Mouse (Mus musculus): ENCODE measurements around the gene Defb23.
"Not testable (repeated sequence)": the region's sequence is repeated elsewhere in the genome, so short reads cannot be mapped to it uniquely, and the experiment has no call there.

The Defb23 gene

DNA sequence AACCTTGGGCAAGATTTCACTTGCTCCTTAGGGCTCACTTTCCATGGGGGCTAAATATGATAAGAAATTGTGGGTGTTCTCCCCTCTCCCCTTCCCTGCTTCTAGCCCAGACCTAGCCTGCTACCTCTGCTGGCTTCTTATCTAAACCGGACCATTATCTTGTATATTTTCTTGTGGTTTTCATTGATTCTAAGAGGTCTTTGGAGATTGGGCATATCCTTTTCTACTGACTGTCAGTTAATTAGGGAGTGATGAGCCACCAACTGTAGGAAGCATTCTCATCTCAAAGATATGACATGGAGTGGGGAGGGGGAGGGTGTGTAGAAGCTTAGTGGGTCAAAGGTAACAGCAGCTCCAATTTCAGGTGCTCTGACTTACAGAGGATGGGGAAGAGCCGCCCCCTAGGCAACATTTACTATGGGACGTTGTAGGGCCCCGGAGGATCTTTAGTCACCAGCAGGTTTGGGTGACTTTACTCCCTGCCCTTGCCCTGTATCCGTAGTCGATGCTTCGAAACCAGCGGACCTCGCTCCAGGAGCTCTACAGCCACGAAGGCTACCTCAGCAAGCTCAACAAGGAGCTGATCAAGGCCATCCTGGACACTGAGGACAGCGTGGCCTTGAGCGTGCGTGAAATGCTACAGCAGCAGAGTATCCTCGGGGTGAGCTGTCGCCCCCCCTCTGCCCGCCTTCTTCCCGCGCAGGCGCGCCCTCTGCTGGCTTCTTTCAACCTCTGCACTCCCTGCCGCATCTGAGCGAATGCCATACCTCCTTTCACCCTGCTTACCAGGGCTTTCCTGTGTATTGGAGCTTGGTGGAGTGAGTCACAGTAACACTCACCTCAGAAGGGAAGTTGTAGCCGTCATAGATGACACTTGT is 27.2 kb downstream of the Defb23 start:
- DNase-seq (ENCODE audit: low spot score): peak; percentile 51

DNA sequence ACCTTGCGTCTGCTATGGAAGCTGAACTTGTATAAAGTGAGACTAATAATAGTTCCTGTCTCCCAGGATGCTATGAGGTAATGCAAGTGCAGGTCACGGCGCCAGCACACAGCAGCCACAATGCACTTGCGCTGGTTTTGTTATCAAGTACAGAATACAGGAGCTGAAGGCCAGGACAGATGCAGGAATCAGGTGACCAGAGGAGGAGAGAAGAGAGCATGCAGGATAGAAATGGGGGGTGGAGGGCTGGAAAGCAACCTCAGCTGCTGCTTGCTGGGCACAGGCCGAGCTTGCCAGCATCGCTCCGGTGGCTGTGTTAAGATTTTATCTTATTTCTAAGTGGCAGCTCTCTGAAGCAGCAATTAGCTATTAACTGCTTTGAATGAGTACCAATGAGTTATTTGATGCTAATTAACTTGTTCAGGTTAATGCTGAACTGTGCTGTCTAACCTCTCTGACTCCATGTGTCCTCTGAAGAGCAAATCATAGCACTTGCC is 28.0 kb downstream of the Defb23 start:
- DNase-seq (ENCODE audit: low spot score): no peak

DNA sequence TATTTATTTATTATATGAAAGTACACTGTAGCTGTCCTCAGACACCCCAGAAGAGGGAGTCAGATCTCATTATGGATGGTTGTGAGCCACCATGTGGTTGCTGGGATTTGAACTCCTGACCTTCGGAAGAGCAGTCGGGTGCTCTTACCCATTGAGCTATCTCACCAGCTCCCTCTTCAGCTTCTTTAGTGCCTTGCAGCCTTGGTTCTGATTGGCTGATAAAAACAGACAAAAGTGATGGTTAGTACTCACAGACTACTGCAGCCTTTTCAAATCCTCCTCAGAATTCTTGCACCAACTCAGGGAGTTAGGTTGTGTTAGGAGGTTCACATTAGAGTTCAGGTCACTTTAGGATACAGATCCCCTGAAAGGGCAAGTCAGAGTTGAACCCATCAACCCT is 35.9 kb downstream of the Defb23 start:
- not testable (repeated sequence) for DNase-seq (ENCODE audit: low spot score)

- DNase-seq (ENCODE audit: low spot score): no peak
Observed at GRCm38 (mm10) chr2:152427493-152427892, 36.9 kb downstream of the Defb23 start.

DNA sequence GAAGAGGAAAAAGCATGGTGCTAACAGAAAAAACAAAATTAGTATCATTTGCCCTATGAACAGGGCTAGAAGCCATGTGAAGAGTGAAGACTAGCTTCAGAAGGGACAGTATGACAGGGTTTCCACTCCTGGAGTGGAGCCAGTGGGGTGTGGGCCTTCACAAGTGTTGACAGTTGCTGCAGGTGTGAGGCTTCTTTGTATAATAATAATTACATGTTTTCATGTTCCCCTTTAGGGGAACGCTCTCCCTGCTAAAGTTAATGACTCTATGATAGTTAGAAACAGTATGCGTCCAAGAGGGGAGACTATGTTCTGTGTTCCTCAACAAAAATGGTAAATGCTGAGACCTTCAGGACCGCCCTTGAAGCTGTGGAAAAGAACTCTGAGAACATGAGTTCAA is 48.6 kb downstream of the Defb23 start:
- DNase-seq (ENCODE audit: low spot score): no peak

DNA sequence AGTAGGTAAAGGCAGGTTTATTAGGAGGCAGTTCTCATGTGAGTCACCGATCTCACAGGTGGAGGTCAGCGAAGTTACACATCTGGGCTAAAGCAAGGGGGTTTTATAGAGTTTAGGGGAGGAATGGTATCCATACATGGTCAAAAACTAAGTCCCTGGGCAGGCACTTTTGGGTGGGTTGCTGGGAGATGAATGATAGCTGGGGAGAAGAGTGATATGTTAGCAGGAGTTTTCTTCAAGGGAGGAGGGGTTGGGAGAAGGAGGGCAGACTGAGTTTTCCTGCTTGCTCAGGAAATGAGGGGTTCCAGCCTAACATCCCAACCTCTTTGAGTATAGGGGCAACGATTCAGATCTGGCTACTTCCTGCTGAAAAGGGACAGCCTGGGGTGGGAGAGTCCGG is 49.1 kb downstream of the Defb23 start, which contains the start of gene 6820408C15Rik:
Gene 6820408C15Rik (plus strand): TSS at position 301 of the 400 bp plus-strand sequence.
- no peak for DNase-seq (ENCODE audit: low spot score)

GRCm38 (mm10) chr2:152414591-152415165 is 49.7 kb downstream of the Defb23 start, which contains the start of gene Zcchc3:
Zcchc3 (minus strand) TSS chr2:152415027.
- DNase-seq (ENCODE audit: low spot score): peak; percentile 60

GRCm38 (mm10) chr2:152413765-152414584 is 50.4 kb downstream of the Defb23 start:
- no peak for DNase-seq (ENCODE audit: low spot score)

GRCm38 (mm10) chr2:152413158-152413764 is 51.2 kb downstream of the Defb23 start:
- DNase-seq (ENCODE audit: low spot score): no peak

- no peak for DNase-seq (ENCODE audit: low spot score)
Observed at GRCm38 (mm10) chr2:152412526-152413157, 51.8 kb downstream of the Defb23 start.

DNA sequence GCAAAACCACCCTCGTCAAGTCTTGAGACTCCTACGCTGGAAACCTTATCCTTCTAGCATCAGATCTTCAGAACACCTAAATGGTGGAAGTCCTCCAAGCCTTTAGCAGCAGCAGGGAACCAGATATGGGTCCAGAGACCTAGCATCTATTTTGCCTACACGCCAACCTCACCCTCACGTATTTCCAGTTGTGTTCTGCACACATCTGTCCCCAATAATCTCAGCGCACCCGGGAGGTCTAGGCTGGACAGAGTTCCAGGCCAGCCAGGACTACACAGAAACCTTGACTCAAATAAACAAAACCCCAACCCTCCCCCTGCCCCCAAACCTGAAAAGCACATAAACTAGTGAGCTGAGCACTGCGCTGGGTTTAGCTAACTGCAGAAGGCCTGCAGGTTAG is 52.9 kb downstream of the Defb23 start:
- no peak for DNase-seq (ENCODE audit: low spot score)

DNA sequence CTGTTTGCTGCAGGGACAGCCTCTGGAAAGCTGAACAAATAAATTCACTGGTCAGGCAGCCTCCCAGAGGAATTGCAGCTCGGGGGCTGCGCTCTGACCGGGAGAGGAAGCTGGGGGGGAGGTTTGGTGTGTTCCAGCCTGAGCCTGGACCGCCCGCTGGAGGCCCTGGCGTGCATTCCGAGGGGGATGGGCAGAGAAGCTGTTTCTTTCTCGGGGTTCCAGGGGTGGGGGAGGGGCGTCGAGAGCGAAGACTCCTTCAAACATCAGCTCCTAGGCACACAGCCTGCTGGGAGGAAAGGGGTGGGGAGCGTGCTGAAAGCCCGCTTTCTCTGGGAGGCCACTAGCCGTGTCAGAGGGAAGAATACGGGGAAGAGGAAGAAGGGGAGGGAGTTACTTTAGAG is 53.4 kb downstream of the Defb23 start:
- peak; percentile 59 for DNase-seq (ENCODE audit: low spot score)

DNA sequence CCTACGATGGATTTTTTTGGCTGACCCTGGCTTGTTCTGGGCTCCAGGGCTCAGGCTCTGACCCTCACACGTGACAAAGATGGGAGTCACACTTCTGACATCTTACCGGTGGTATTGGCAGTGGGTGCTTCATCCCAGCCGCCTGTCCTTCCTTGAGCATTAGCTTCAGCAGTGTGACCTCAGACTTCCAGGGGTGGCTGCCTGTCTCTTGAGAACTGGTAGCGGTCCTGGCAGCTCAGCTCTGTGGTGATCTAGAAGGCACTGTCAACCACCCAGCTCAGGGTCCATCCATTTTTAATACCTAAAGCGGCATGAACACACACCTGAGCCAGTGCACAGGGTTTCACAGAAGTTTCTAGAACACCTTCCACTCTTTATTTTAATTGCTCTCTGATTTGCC is 54.6 kb downstream of the Defb23 start:
- DNase-seq (ENCODE audit: low spot score): no peak
